Mouse (Mus musculus) heart, adult 8-10 months (tissue): ENCODE data around the gene Tax1bp3. TPM values are rescaled to one million over a fixed set of nuclear protein-coding genes. Genes with fewer than 3 reads are reported as not detected.
A peak's percentile ranks its signal among the peaks of the same experiment; 100 is the strongest.

Source experiments
- DNase-seq: peaks from one replicate; pipeline ENCODE4 v3.0.0; 2022; ENCODE audit warnings: low spot score
- total RNA-seq, 4 experiments: library from RNA; stranded (reverse); gene quantifications; 2 replicates each; pipeline ENCODE4 v1.2.4; 2022

The Tax1bp3 gene
- 10 to 100 TPM; 36.7 to 52.6 (median 46.8) TPM for total RNA-seq

GRCm38 (mm10) chr11:73176608-73177508, at the start of gene Tax1bp3, which contains the start of gene Emc6:
Tax1bp3 (plus strand) TSS chr11:73177083.
Emc6 (minus strand) TSS chr11:73177037.
- peak; percentile 96 for DNase-seq

- DNase-seq = no peak
These were observed 45.9 kb upstream of the Tax1bp3 start for GRCm38 (mm10) chr11:73131020-73131419.

GRCm38 (mm10) chr11:73132999-73133398, 43.9 kb upstream of the Tax1bp3 start:
- DNase-seq = no peak

DNA sequence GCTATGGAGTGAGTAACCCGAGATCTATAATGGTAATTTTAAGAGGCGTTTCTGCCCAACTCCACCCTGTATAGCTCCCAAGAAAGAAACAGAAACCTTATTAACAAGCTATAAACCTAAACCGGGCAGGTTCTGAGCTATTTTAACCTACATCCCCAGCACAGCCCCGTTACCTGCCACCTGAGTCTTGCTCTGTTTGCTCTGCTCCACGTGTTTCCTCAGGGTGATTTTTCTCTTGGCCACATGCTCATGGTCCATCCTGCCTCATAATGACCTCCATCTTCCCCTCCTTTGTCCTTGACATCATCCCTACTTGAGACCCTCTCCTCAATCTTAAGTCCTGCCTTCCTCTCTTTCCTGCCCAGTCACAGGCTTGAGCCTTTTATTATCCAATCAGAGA, 42.7 kb upstream of the Tax1bp3 start:
- no peak for DNase-seq

GRCm38 (mm10) chr11:73136587-73136986, 40.3 kb upstream of the Tax1bp3 start:
- no peak for DNase-seq

DNA sequence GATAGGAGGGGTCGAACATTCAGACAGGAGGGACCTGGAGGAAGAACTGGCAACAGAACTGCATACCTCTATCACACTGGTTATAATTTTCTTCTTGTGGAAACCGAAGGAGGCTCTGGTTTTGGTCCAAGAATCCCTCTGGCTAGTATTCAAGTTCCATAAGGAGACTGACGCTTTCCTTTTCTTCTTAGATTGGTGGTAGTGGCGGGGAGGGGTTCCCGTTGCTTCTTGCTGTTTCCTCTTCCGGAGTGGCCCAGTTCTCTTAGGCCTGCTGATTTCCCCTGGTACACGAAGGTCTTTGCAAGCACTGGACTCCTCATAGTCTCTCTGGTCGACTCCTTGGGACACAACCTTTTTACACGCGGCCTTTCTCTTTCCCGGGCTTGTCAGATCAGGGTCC, 39.8 kb upstream of the Tax1bp3 start:
- DNase-seq = no peak

- DNase-seq = peak; percentile 87
These were observed 39.0 kb upstream of the Tax1bp3 start, which contains the start of gene Haspin for GRCm38 (mm10) chr11:73137591-73138501. Haspin (minus strand) TSS chr11:73138294.

GRCm38 (mm10) chr11:73144261-73144681, 32.6 kb upstream of the Tax1bp3 start:
- DNase-seq = no peak

DNA sequence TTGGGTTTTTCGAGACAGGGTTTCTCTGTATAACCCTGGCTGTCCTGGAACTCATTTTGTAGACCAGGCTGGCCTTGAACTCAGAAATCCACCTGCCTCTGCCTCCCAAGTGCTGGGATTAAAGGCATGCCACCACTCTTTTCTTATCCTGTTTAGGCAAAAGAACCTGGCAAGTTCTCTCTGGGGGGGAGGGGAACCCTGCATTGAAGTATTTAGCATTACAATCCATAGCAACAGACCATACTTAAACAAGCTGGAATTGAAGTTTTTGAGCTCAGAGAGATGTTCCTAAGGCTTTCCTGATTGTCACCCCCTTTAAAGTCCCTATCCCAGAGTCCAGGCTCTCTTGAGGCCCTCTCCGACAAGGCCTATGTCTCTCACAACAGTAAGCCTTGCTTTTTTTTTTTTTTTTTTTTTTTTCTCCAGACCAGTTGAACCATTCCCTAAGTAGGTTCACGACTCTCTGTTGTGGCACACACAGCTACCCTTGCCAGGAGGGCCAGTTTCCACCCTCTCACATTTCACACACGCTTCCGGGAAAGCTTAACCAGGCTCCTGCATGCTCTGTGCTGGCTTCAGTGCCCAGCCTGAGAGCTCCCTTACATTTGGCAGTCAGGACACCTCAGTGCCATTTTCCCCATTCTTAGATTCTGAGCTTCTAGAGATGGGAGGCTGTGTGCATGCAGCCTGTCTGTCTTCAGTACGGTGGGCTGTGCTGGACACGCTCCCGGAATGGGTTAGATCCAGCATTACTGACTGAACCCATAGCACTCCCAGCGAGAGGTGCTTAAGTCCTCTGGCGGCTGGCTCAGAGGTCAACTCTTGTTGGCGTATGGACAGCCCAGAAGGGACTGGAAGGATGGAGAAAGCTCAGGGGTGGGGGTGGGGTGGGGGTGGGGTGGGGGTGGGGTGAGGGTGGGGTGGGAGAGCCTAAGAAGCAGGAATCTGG, 30.6 kb upstream of the Tax1bp3 start:
- no peak for DNase-seq

DNA sequence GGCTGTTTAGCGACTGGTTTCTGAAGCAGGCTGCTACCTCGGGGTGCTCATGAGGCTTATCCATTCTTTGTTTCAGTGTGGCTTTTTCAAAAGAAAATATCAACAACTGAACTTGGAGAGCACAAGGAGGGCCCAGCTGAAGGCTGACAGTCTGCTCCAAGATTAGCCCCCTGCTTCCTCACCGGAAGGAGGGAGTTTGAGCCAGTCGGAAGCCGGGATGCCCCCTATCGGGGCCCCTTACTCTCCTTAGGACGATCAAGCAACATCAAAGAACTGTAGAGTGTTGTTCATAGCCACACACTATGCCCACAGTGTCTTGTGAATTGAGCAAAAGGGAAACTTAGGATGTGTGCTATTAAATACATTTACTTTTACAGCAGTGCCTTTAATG, 29.9 kb upstream of the Tax1bp3 start:
- no peak for DNase-seq

DNA sequence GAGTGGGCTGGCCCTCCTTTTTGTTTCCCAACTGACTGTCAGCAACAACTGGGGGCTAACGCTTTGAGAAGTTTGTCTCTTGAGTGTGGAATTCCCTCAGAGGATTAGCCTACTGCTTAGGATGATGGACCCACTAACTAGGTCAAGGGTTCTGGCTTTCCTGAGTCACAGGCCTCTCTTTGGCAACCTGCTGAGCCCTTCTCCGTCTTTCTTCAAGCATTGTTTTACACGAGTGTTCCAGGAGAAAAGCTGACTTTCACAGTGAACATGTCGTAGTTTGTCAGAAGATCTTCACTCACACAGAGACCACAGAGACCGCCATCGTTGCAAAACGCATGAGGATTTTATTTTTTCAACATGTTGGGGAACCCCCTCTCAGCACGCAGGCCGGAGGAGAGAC, 28.7 kb upstream of the Tax1bp3 start:
- no peak for DNase-seq

- DNase-seq = no peak
These were observed 21.8 kb upstream of the Tax1bp3 start for GRCm38 (mm10) chr11:73155071-73155470.

DNA sequence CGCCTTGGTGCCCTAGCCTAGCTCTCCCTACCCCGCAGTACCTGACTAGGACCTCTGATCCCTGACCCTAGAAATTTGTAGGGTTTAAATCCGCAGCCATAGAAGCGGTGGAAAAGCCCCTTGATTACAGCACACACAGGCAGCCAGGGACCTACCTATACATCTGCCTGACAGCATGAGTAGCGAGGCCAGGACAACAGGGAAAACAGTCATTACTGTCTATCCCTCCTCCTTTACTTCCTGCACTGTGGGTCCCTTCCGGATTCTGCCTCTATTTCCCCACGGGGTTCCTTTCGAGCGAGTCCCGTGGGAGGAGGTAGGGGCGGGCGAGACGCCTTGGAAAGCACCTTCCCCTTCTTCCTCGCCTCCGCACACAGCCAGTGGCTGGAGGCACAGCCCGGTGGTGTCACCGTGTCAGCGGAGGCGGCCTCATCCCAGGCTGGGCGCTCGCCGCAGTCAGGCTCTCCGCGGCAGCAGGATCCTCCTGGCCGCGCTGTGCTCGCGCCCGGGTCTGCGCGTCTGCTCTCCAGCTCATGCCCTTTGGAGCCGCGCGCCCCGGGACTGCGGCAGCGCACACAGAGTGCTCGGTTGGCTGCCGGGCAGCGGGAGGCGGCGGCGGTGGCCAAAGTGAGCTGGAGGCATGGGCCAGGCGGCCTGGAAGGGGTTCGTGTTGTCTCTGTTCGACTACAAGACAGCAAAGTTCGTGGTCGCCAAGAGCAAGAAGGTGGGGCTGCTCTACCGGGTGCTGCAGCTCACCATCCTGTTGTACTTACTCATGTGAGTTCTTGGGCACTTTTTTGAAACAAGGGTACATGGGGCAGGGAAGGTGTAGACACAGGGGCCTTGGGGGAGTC, 16.7 kb upstream of the Tax1bp3 start, which contains the start of gene P2rx5:
Gene P2rx5 (plus strand): TSS at position 465 of the 854 bp plus-strand sequence.
- DNase-seq = no peak

- peak; percentile 67 for DNase-seq
These were observed 16.1 kb upstream of the Tax1bp3 start for GRCm38 (mm10) chr11:73160811-73161200.

DNA sequence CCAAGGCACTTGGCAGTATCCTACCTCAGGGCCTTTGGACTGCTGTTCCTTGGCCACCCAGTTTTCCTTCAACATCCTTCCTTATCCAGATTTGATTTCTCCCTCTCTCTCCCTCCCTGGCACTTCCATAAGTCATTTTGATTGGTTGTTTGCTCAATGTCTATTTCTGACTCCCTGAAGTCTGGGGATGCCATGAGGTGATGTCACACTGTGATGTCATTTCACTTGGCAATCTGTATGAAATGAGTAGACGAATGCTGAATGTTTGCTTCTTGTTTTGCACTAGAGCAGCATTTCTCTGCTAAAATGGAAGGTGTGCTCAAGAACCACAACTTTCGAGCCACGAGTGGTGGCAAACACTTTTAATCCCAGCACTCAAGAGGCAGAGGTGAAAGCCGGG, 15.3 kb upstream of the Tax1bp3 start:
- no peak for DNase-seq

DNA sequence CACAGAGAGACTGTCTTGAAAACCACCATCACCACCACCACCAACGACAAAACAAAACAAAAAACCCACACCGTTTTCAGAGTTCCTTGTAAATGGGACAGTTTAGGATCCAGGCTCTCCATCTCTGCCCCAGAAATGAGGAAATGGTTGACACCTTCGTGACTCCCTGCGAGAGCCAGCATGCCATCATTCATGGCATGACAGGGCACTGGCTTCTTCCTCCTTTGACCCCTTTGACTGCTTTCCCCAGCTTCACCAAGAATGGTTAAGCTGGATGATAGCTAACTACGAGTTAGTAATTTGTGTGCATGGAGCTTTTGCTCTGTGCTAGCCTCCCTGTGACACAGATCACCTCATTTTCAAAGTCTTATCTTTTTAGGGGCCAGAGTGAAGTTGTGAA, 14.6 kb upstream of the Tax1bp3 start:
- DNase-seq = no peak

- DNase-seq = no peak
These were observed 8.8 kb upstream of the Tax1bp3 start for GRCm38 (mm10) chr11:73168071-73168470.

DNA sequence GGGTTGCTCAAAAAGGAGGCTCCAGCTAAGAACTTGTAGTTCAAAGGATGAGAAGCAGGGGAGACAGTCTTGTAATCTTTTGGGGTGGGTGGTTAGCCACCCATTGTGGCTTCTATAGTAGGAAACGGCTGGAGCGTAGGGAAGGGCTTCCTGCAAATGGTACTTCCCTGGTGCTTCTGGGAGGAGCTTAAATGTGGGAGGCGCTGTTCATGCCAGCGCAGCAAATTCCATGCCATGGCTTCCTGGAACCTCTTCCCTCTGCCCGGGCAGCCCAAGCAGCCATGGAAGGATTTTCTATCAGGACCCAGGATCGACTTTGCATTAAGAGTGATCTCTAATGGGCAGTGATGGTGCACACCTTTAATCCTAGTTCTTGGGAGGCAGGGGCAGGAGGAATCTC, 8.3 kb upstream of the Tax1bp3 start:
- no peak for DNase-seq

- DNase-seq = peak; percentile 42
These were observed 7.7 kb upstream of the Tax1bp3 start for GRCm38 (mm10) chr11:73169231-73169630.

DNA sequence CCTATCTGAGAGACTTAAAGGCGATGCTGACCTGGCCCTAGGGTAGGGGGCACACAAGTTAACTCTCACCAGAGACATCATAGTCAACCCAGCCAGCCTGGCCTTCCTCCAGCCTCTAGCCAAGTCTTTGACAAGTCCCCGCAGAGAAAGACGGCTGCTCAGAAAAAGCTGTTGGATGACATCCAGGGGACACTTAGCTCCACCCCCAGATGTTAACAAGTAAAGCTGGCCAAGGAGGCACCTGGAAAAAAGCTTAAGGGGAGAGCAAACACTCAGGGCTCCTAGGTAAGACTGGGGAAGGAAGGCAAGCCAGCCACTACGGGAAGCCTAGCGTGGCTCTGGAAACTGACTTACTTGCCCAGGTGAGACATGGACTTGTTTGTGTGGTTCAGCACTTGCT, 4.7 kb upstream of the Tax1bp3 start:
- peak; percentile 84 for DNase-seq
